Mouse (Mus musculus): ENCODE measurements around the gene Neurl4. TPM values are rescaled to one million over a fixed set of nuclear protein-coding genes. Genes with fewer than 3 reads are reported as not detected.

Gene Neurl4
- total RNA-seq, 2 experiments from 2014 or later = 39.2 to 39.9 TPM

DNA sequence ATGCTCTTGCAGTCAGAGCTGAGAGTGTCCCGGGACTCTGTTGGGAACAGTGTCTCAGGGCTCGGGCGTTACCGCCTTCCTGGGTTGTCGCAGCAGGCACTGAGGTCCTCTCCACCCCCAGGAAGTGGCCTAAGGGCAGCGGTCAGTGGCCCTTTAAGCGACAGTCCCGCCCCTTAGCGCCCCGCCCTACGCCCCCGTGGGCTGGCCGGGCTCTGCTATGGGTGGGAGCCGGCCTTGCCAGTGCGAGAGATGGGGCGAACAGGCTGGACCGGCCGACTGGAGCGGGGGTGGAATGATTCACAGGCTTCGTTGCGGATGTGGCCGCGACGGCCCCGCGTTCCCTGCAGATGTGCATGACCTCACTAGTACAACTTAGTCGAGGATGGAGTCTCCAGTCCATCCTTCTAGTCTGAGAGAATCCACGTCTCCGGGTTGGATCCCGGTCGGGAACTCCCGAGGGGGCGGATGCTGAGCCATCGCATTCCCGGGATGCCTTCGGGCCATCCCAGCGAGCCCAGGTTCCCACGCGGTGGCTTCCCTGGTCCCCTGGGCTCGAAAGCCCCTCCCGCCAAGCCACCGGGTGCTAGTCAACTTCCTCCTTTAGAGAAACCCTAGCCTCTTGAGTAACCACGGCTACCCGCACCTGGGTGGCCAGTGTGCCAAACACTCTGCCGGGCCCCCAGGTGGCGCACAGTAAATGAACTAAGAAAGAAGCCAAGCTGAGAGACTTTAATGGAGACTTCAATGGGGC is 19.8 kb upstream of the Neurl4 start, which contains the start of gene Kctd11:
Kctd11 (minus strand) TSS at position 554 of the 751 bp plus-strand sequence.
- intact Hi-C loops (cut with DNase I) = loop anchor here (1.0 to 2.0 kb wide), 2 partner anchors 38 to 68 kb away; no protein-coding TSS in a partner anchor
- peak; percentile 92 to 94 for DNase-seq

- intact Hi-C loops (cut with DNase I) = loop anchor here (2.0 kb wide), 1 partner anchor 37 kb away; no protein-coding TSS in a partner anchor
- no peak for DNase-seq
Observed at GRCm38 (mm10) chr11:69881787-69882670, 18.8 kb upstream of the Neurl4 start.

DNA sequence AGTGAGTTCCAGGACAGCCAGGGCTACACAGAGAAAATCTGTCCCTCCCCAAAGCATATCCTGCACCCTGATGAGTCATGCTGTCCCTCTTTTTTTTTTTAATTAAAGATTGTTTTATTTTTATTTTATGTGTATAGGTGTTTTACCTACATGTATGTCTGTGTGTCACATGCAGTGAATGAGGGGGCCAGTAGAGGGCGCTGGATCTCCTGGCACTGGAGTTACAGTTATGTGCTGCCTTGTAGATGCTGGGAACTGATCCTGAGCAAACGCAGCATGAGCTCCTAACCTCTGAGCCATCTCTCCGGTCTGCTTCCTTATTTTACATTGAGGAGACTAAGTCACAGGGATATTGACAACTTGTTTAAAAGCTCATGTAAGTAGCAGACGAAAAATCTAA is 17.8 kb upstream of the Neurl4 start:
- intact Hi-C loops (cut with DNase I) = no loop called here
- DNase-seq = no peak

GRCm38 (mm10) chr11:69883527-69884151 is 17.2 kb upstream of the Neurl4 start:
- DNase-seq = no peak
- intact Hi-C loops (cut with DNase I) = loop anchor here (2.0 kb wide), 1 partner anchor 17 kb away; the partner anchor contains the start of genes 2810408A11Rik and Neurl4

DNA sequence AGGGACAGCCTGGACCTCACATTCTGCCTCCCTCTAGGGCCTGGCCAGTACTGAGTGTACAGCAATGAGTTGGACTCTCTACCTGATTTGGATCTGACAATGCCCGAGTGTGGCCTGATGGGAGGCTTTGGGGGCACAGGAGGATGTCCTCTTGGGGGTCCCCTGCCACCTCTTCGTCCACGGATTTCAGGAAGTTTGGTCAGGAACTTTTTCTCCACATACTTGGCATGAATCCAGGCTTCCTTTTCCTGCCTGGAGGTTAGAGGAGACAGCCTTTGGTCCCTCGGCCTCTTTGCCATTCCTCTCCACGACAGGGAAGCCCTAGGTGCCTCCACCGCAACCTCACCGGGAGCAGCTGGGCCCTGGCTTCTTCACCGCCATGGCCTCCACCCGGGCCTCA is 16.6 kb upstream of the Neurl4 start:
- intact Hi-C loops (cut with DNase I) = loop anchor here (2.0 kb wide), 1 partner anchor 17 kb away; the partner anchor contains the start of genes 2810408A11Rik and Neurl4
- DNase-seq = no peak

DNA sequence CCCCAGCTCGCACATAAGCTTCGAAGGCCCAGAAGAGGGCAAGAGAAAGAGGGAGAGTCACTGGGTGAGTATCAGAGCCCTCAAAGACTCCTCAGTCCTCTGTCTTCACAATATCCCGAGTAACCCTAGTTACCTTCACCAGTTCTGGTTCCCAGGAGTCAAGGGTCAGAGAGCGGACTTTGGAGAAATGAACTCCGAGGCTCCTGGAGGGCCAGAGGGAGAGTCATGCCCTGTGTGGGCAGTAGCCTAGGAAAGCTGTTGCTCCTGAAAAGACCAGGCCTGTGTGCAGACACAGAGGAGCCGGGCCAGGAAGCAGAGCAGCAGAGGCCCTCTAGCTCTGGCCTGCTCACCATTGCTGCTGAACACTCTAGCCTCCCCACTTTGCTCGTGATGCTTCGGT is 16.2 kb upstream of the Neurl4 start:
- intact Hi-C loops (cut with DNase I) = loop anchor here (2.0 kb wide), 1 partner anchor 16 kb away; the partner anchor contains the start of genes 2810408A11Rik and Neurl4
- DNase-seq = no peak

GRCm38 (mm10) chr11:69886907-69887635 is 13.8 kb upstream of the Neurl4 start:
- no peak for DNase-seq
- intact Hi-C loops (cut with DNase I) = no loop called here

DNA sequence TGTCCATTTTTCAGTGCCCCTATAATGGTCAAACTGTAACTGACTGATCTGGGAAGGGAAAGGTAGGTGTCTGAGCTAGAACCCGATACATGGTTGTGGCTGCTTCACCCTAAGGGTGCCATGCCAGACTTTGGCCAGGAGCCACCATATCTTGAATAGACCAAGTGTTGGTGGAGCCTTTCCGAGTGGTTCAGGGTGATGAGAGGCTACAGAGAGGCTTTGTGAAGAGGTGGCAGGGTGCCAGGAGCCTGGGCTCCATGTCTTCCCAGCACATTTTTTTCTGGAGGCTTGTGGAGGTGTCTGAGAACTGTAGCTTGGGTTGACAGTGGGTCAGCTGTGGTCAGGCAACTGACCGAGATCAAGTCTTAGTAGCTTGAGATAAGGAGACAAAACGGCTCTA is 9.4 kb upstream of the Neurl4 start:
- DNase-seq = peak in 1 of 2 experiments; percentile 54

DNA sequence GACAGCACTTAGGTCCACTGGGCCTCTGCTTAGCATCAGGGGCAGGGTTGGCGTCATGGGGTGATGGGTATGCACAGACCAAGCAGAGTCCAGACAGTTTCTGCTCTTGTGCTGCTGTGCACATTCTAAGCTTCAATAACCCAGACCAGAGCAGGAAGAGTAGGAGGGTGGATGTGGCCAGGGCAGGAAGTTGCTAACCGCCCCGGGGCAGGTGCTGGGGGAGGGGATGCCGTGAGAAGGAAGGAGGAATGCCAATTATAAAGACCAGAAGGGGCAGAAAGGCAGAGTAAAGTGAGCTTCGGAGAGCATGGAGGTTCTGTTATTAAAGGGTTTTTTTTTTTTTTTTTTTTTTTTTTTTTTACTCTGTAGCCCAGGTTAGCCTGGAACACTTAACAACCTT is 6.2 kb upstream of the Neurl4 start:
- intact Hi-C loops (cut with DNase I) = no loop called here

More for the DNA sequence above, 9.4 kb upstream of the Neurl4 start:
- intact Hi-C loops (cut with DNase I) = no loop called here

GRCm38 (mm10) chr11:69895291-69895690 is 5.6 kb upstream of the Neurl4 start, which contains the start of gene Acap1:
Acap1 (minus strand) TSS chr11:69895539.
- no peak for DNase-seq

More for the DNA sequence above, 6.2 kb upstream of the Neurl4 start:
- DNase-seq = no peak

DNA sequence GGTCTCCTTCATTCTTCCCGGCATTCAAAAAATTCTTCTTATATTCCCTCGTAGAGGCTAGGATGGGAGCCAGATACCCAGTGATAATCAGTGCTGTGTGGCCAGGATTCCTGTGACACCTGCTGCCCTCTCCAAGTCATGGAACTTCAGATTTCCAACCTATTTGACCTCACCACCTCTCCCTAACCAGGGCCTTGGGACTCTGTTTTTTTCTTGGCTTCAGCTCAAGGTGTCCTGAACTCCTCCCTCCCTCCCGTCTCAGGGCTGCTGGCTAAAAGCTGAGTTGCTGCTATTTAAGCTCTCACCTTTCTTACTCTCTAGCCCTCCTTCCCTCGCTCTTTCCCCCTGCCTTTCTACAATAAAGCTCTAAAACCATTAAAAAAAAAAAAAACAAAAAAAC is 1.0 kb upstream of the Neurl4 start:
- intact Hi-C loops (cut with DNase I) = loop anchor here (2.0 kb wide), 1 partner anchor 15 kb away; no protein-coding TSS in a partner anchor
- no peak for DNase-seq

More at GRCm38 (mm10) chr11:69895291-69895690, 5.6 kb upstream of the Neurl4 start, which contains the start of gene Acap1:
- intact Hi-C loops (cut with DNase I) = no loop called here

DNA sequence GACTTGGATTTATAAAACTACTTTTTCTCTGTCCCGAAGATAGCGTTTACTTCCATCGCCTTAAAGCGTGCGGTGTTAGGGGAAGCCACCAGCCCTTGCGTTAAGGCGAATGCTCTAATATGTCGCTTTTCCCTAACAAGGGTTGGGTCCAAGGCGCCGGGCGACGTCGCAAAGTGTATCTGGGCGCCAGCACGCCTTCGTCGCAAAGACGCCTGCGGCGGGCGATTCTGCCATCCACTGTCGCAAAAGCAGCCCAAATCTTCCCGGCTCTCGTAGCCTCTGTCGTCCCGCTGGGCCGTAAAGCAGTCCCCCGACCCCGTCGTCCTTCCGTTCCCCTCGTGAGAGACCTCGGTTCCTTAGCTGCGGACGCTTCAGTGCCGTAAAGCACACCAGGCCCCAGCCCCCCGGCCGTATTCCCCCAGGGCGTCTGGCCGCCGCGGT is 554 bp downstream of the Neurl4 start:
- DNase-seq = peak; percentile 96 to 97
- intact Hi-C loops (cut with DNase I) = loop anchor here (2.0 kb wide), 1 partner anchor 17 kb away; no protein-coding TSS in a partner anchor

DNA sequence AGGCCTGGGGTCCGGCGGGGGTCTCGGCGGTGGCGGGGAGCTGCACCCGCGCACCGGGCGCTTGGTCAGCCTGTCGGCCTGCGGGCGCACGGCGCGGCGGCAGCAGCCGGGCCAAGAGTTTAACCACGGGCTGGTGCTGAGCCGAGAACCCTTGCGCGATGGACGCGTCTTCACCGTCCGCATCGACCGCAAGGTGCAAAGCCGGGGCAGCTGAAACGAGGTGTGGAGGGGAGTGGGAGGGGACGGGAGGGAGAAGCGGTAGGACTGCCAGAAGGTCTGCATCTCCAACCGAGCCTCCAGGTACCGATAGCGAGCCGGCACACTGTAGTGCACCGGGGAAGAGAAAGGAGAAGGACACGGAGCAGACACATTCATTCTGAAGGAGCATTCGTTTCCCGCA is 1.1 kb downstream of the Neurl4 start:
- intact Hi-C loops (cut with DNase I) = loop anchor here (2.0 kb wide), 2 partner anchors 15 to 17 kb away; no protein-coding TSS in a partner anchor
- DNase-seq = peak in 1 of 2 experiments; percentile 40

DNA sequence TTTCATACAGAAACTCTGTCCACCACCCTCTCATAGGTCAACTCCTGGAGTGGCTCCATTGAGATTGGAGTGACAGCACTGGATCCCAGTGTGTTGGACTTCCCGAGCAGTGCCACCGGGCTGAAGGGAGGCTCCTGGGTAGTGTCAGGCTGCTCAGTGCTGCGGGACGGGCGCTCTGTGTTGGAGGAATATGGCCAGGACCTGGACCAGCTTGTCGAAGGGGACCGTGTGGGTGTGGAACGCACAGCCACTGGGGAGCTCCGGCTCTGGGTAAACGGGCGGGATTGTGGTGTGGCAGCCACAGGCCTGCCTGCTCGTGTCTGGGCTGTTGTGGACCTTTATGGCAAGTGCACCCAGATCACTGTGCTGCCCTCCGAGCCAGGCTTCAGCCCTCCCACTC is 2.1 kb downstream of the Neurl4 start:
- intact Hi-C loops (cut with DNase I) = loop anchor here (2.0 kb wide), 1 partner anchor 14 kb away; no protein-coding TSS in a partner anchor

DNA sequence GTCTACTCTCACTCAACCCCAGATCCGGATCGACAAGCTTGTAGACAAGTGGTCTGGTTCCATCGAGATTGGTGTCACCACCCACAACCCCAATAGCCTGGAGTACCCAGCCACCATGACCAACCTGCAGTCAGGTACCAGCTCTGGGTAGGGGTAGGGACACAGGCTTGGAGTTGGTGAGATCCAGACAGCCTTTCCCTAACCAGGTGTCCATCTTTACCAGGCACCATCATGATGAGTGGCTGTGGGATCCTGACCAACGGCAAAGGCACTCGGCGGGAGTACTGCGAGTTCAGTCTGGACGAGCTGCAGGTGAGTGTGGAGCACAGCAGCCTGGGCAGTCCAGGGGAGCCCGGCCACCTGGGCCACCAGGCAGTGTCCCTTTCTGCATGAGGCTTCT is 3.4 kb downstream of the Neurl4 start:
- DNase-seq = no peak

More for the DNA sequence above, 2.1 kb downstream of the Neurl4 start:
- no peak for DNase-seq

DNA sequence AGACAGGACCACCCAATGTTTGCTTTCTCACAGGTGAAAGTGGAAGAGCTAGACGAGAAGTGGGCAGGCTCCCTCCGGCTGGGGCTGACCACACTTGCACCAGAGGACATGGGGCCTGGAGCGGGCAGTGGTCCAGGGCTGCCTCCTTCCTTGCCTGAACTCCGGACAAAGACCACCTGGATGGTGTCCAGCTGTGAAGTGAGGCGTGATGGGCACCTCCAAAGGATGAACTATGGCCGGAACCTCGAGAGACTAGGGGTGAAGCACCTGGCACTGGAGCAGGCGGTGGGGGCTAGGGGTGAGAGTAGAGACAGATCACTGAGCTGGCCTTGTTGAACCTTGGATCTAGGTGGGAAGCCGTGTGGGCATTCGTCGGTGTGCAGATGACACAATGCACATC is 7.8 kb downstream of the Neurl4 start:
- intact Hi-C loops (cut with DNase I) = no loop called here
- DNase-seq = no peak

More for the DNA sequence above, 3.4 kb downstream of the Neurl4 start:
- intact Hi-C loops (cut with DNase I) = no loop called here

DNA sequence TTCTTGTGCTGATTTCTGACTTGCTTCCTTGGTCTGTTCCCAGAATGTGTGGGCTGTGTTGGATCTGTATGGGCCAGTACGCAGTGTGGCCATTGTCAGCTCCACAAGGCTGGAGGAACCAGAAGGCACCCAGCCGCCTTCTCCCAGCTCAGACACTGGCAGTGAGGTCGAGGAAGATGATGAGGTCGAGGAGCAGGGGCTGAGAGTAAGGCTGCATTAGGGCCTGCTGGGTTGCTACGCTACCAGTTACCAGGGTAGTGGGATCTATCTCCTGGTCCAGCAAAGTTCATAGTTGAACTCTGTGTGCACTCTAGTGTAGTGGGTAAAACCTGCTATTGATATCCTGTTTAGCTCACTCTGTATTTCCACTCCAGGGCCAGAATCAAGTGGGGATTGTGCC is 8.3 kb downstream of the Neurl4 start:
- intact Hi-C loops (cut with DNase I) = no loop called here
- no peak for DNase-seq

DNA sequence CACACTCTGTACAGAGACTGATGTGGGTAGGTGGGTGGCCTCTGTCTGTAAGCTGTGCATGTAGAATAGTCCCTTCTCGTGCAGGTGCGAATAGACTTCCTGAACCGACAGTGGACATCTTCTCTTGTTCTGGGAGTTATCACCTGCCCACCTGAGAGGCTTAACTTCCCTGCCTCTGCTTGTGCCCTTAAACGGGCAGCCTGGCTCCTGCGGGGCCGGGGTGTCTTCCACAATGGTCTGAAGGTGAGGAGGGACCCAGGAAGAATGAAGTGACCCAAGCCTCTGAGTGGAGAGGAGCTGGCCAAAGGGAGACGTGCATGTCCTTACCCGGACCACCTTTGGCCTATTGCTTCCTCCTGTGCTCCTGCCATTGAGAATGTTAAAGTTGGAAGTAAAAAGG is 9.3 kb downstream of the Neurl4 start:
- intact Hi-C loops (cut with DNase I) = no loop called here
- no peak for DNase-seq

GRCm38 (mm10) chr11:69910781-69911560 is 10.1 kb downstream of the Neurl4 start:
- intact Hi-C loops (cut with DNase I) = no loop called here
- no peak for DNase-seq
